Mouse (Mus musculus) macrophage (primary cell): ENCODE data around the gene Henmt1. TPM values are rescaled to one million over a fixed set of nuclear protein-coding genes. Genes with fewer than 3 reads are reported as not detected.

ENCODE experiments used
- H3K27ac ChIP-seq: fragments of 350-480 bp; formaldehyde crosslinking; 2 replicates; pipeline ENCODE4 v1.9.0; 2021
- H3K36me3 ChIP-seq: fragments of 350-480 bp; formaldehyde crosslinking; 2 replicates; pipeline ENCODE4 v1.9.0; 2021; ENCODE audit errors: inconsistent target
- H3K4me3 ChIP-seq: fragments of 350-480 bp; formaldehyde crosslinking; 2 replicates; pipeline ENCODE4 v1.9.0; 2021; ENCODE audit errors: inconsistent target
- H3K79me2 ChIP-seq: fragments of 350-480 bp; formaldehyde crosslinking; 2 replicates; pipeline ENCODE4 v1.9.0; 2021; ENCODE audit errors: inconsistent target
- WGBS: methylation state at CpG from one replicate; pipeline ENCODE4 v1.1.7; 2026; ENCODE audit warnings: inconsistent platforms; ENCODE audit not compliant: missing documents; 5-methylcytosine and 5-hydroxymethylcytosine counted together
- polyA plus RNA-seq: library from polyadenylated mRNA; stranded (reverse); fragments of 250-400 nt; gene quantifications from 3 replicates; pipeline ENCODE4 v1.2.4, GENCODE M21; 2018; ENCODE audit warnings: inconsistent platforms

Gene Henmt1
- polyA plus RNA-seq, 1 experiment from 2014 or later, result not detected

DNA sequence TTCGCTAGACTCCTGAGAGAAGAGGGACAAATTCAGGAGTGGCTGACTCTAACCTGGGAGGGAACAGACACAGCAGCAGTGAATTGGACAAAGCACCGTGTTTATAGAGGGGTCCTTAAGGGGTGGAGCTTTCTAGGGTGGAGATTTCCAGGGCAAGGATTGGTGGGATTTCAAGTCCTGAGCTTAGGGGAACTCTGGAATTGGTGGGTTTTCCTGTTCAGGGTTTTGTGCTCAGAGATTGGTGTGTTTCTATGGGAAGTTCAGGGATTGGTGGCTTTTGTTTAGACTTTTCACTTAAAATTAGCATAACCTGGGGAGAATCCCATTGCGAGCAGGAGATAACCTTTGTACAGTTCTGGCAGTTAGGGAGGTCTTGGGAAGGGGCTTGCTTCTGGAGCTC, 21.7 kb upstream of the Henmt1 start:
- Histone ChIP-seq H3K27ac (no peak overlapping the region), H3K79me2 (no peaks in the 10 kb centered on the region), H3K36me3 (no peaks in the 10 kb centered on the region), H3K4me3 (no peak overlapping the region)
- 94% methylated on average over 3 of the region's 3 CpGs for WGBS

DNA sequence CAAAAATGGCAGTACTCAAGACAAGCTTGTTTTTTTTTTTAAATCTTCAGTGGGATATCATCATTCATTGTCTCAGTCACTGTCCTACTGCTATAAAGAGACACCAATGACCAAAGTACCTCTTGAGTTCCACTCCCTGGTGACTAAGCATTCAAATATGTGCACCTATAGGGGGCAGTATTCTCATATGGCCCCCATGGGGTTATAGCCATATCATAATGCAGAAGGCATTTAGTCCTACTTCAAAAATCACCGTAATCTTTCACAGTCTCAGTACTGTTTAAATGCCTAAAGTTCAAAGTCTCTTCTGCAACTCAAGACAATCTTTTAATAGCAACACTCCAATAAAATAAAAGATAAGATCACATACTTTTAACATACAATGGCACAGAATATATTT, 20.8 kb upstream of the Henmt1 start:
- Histone ChIP-seq H3K4me3 (no peak overlapping the region), H3K27ac (no peak overlapping the region), H3K36me3 (no peaks in the 10 kb centered on the region), H3K79me2 (no peaks in the 10 kb centered on the region)
- WGBS, result 89% methylated on average over 1 of the region's 1 CpGs

DNA sequence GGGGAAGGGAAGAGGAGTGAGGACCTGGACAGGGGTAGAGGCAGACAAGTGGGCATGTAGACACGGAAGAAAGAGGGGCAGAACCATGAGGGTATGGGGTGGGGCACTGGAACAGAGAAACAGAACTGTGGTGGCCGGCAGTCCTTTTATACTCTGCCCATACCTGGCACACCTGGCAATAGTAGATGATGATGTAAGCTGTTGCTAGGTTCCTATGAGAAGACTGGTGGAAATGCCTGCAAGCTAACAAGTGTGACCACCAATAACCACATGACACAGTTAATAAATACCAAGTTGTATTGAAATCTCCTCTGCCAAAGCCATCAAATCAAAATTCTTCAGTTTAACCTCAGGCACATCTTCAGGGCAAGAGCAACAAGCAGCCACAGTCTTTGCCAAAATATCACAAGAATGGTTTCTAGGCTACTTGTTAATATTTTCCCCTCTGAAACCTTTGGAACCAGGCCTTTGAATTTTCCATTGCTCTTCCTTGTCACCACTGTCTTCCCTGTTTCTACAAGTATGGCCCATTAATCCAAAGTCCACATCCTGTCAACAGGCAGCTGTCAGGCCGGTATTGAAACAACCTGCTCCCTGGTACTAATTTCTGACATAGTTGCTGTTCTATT, 19.1 kb upstream of the Henmt1 start:
- 93% methylated on average over 3 of the region's 3 CpGs for WGBS
- H3K27ac ChIP-seq, result no peak overlapping the region
- no peaks in the 10 kb centered on the region for H3K79me2 ChIP-seq

DNA sequence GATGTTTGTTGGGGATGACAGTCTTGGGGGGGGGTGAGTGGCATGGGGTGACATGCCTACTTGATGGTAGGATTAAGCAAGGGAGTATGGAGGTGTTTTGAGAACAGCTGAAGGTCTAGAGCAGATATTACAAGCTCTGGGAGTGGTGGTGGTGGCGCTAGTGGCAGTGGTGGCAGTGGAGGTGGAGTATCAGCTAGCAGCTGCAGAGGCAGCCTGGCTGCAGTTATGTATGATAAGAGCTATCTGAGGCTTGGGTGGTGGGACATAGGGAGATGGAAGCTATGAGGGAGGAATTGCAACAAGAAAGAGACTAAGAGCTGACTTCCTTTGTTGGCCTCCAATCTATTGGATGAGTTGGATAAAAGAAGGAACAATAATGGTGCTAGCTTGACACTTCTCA, 17.9 kb upstream of the Henmt1 start:
- no peak overlapping the region for H3K4me3 ChIP-seq
- WGBS, result 90% methylated on average over 1 of the region's 1 CpGs
- H3K36me3 ChIP-seq, result no peaks in the 10 kb centered on the region
- H3K27ac ChIP-seq, result no peak overlapping the region
- no peaks in the 10 kb centered on the region for H3K79me2 ChIP-seq

More for the DNA sequence above, 19.1 kb upstream of the Henmt1 start:
- H3K4me3 ChIP-seq, result no peak overlapping the region
- no peaks in the 10 kb centered on the region for H3K36me3 ChIP-seq

DNA sequence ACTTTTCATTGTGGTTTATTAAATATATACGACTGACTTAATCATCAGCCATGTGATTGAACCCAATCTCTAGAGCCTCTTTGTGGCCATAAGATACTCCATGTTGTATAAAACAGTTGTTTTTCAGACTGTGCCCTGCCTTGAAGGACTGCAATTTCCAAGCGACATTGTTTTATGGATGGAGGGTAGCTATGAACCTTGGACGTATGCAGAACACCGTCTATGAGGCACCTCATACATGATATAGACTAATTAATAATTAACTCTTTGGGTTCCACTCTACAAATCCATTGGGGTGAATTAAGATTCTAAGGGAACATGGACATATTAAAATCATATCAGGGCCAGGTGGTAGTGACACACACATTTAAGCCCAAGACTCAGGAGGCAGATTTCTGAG, 14.0 kb upstream of the Henmt1 start:
- no peaks in the 10 kb centered on the region for H3K36me3 ChIP-seq
- WGBS, result 100% methylated on average over 4 of the region's 4 CpGs

DNA sequence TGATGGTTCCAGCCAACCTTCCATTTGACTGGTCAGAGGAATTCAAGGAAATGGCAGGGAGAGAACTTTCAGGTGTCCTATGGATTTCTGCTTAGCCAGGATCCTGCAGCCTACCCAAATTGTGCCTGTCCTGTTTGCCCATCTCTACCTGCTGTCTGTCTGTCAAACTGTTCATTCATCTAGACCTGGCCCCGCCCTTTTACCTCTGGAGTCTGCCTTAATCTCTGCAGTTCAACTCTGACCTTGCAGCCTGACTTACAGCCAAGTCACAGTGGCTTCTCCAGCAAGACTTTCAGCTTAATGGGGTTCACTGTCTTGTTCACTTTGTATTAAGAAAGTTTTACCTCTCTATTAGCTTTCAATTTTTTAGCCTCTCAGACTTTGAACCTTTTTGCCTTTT, 13.4 kb upstream of the Henmt1 start:
- Histone ChIP-seq H3K27ac (no peak overlapping the region), H3K79me2 (no peaks in the 10 kb centered on the region), H3K4me3 (no peak overlapping the region), H3K36me3 (no peaks in the 10 kb centered on the region)
- WGBS, result 75% methylated on average over 1 of the region's 1 CpGs

More for the DNA sequence above, 14.0 kb upstream of the Henmt1 start:
- H3K79me2 ChIP-seq, result no peaks in the 10 kb centered on the region
- H3K4me3 ChIP-seq, result no peak overlapping the region
- H3K27ac ChIP-seq, result no peak overlapping the region

DNA sequence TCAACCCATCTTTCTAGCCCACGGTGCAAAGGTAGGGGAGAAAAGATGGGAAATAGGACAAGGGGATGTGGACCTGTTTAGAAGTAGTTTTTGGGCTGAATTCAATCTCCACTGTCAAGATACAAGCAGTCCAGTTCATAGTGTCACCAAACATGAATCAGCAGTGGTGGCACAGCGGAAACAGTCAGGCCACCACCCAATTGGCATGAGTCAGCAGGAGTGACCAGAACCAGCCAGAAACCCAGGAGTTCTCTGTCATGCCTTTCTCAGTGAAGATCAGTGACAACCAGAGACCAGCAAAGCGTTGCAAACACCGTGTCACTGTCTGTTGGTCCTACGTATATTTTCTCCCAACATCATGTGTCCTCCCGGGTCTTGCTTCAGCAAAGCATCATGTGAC, 6.1 kb upstream of the Henmt1 start:
- 86% methylated on average over 6 of the region's 6 CpGs for WGBS
- H3K36me3 ChIP-seq, result no peaks in the 10 kb centered on the region
- no peak overlapping the region for H3K4me3 ChIP-seq
- H3K27ac ChIP-seq, result no peak overlapping the region
- H3K79me2 ChIP-seq, result no peaks in the 10 kb centered on the region

DNA sequence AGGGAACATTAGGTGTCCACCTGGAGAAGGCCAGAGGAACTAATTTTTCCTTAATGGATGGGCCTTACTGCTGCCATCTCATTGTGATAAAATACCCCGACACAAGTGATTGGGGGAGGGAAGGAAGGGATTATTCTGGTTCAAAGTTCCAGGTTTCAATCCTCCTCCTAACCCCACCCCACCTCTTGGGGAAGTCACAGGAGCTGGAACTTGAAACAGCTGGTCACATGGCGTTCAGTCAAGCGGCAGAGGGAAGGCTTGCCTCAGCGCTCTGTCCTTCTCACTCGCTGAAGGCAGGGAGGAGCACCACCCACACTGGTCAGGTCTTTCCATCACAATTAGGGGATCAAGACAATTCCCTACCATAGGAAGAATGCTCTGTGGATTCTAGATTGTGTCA, 982 bp upstream of the Henmt1 start:
- WGBS, result 97% methylated on average over 5 of the region's 5 CpGs
- no peak overlapping the region for H3K27ac ChIP-seq
- no peak overlapping the region for H3K4me3 ChIP-seq
- no peaks in the 10 kb centered on the region for H3K79me2 ChIP-seq
- H3K36me3 ChIP-seq, result no peaks in the 10 kb centered on the region

DNA sequence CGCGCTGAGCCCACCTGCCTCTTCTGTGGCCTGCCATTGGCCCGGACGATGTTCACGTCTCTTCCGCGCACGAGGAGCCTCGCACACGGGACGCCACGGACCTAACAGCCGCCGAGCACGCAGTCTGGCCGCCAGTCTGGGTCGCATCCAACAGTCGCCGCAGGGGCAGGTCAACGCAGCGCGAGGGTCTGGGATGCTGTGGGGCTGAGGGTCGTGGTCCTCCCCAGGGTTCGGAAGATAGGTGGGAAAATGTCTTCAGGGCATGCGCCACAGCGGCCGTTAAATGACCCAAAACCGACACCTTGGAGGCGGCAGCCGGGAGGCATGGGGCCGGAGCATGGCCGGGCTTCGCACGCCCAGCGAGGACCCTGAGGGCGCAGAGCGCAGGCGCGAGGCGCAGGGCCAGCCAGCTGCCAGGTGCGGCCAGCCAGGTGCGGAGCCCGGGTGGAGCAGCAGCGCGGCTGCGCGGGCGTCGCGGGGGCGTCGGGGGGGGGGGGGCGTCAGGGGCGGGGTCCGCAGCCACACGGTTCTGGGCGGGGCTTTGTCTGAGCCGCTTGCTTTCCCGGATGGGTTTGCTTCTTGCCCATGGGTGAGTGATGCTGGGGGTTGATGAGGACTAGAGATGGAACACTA, 444 bp downstream of the Henmt1 start, which contains the start of gene Gm9857:
Gene Gm9857, minus strand, starts transcription at position 445 of the 633 bp plus-strand sequence.
- H3K27ac ChIP-seq, result no peak within 1 kb of the TSS
- 84% methylated on average over 23 of the region's 59 CpGs for WGBS
- H3K4me3 ChIP-seq, result no peak within 1 kb of the TSS
- no peaks in the 10 kb centered on the region for H3K79me2 ChIP-seq
- H3K36me3 ChIP-seq, result no peaks in the 10 kb centered on the region

DNA sequence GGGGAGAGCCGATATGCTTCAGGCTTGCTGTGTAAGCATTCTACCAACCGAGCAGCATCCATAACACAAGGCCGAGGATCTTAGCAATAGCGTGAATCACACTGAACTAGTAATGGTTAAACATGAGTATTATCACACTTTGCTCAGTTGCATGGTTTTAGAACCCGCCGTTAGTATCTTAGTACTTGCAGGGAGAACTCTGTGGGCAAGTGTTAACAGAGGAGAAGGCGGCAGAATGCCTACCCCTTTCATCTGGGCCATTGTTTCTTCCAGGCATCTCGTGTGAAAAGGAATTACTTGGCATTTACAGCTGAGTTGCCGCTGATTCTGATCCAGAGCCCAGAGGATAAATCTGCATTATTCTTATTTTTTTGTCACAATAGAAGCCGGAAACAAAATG, 1.3 kb downstream of the Henmt1 start:
- Histone ChIP-seq H3K79me2 (no peaks in the 10 kb centered on the region), H3K27ac (no peak overlapping the region), H3K36me3 (no peaks in the 10 kb centered on the region), H3K4me3 (no peak overlapping the region)
- 97% methylated on average over 10 of the region's 10 CpGs for WGBS

DNA sequence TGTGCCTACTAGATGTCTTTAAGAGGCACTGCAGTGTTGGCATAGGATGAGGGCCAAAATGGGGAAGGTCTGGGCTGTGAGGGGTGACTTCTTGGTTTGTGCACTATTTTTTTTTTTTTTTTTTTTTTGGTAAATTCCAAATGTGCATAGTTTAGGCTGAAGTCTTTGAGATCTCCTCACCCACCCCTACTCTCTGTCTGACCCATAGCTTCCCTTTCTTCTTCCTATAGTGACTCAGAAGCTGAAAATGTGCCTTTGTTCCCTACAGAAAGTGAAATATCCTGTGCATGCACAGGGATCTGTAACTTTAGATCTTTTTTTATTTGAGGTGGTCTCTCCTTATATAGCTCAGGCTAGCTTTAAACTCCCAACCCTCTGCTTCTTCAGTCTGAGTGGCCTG, 18.3 kb downstream of the Henmt1 start:
- Histone ChIP-seq H3K4me3 (no peak overlapping the region), H3K36me3 (no peaks in the 10 kb centered on the region), H3K27ac (no peak overlapping the region), H3K79me2 (no peaks in the 10 kb centered on the region)

DNA sequence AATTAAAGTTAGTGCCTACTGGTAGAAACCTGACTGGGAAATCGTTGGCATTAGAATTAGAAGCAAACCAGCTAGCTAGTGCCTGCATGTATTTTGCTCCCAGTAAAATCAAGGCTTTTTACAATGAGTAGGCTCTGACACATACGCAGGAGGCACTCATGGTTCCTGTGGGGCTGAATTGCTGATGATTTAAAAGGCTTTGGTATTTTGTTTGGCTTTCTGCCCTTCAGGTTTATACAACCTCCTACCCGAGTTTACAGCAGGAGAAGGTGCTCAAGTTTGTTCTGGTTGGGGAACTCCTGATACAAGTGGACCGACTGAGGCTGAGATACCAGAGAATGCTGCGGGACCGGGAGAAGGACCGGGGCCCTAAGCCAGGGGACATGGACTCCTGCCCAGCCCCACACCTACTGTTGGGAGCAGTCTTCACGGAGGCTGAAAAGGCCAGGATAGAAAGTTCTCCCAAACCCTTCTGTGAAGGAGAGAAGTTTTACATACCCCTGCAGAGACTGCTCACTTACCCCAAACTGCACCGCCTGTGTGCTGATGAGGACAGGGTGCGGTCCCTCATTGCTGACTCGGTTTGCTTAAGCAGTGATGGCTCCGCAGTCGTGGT, 20.1 kb downstream of the Henmt1 start:
- Histone ChIP-seq H3K79me2 (no peaks in the 10 kb centered on the region), H3K27ac (no peak overlapping the region), H3K4me3 (no peak overlapping the region), H3K36me3 (no peaks in the 10 kb centered on the region)
- WGBS, result 86% methylated on average over 9 of the region's 13 CpGs

DNA sequence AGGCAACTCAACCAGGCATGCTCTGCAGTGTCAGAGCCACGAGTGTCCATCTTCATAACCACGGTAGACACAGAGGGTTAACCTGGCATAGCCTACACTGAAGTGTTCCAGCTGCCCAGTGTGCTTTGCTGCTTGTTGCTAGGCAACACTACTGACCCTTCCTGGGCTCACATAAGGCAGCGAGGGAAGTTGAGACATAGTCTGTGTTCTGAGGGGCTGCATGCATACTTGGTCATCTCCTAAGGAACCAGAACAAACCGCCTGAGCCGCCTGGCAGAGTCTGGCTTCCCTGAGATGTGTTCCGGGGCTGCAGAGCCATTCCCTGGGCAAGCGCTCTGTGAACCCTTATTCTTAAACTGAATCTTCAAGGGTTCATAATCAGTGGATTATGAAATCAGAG, 21.6 kb downstream of the Henmt1 start:
- H3K4me3 ChIP-seq, result no peak overlapping the region
- no peaks in the 10 kb centered on the region for H3K36me3 ChIP-seq
- 76% methylated on average over 7 of the region's 7 CpGs for WGBS
- H3K79me2 ChIP-seq, result no peaks in the 10 kb centered on the region
- no peak overlapping the region for H3K27ac ChIP-seq

DNA sequence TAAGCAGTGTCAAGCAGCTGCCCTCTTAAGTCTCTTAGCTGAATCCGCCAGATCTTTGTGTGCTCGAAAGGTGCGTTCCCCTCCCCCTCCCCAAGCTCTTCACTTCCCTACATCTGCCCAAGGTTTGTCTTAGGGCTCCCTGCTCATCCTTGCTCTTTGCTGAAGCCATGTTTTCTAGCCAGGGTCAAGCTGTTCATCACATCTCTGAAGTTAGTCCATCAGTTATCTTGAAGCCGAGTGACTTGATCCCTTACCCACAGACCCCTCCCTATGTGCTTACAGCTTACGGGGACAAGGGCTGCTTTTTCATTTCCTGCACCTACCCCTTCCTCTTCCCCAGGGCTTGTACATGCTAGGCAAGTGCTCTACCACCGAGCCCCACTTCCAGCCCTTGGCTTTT, 22.0 kb downstream of the Henmt1 start:
- Histone ChIP-seq H3K4me3 (no peak overlapping the region), H3K27ac (no peak overlapping the region), H3K79me2 (no peaks in the 10 kb centered on the region), H3K36me3 (no peaks in the 10 kb centered on the region)
- WGBS, result 46% methylated on average over 6 of the region's 6 CpGs

DNA sequence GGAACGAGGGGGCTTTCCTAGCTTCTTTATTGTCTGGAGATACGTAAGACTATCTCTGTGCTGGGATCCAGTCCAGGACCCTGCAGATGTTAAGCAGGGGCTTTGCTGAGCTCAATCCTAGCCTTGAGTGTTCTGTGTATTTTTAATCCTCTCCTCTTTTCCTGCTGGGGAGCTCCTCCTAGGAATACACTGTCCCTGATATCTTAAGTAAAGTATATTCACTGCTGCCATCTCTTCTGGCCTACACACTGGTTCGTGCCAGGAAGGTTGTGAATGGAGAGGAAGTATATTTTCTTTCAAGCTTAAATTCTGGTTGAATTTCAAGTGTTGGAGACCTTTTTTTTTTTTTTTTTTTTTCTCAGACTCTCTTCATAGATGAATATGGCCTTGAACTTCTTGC, 23.6 kb downstream of the Henmt1 start:
- 86% methylated on average over 3 of the region's 3 CpGs for WGBS
- no peaks in the 10 kb centered on the region for H3K36me3 ChIP-seq
- H3K4me3 ChIP-seq, result no peak overlapping the region
- H3K27ac ChIP-seq, result no peak overlapping the region
- H3K79me2 ChIP-seq, result no peaks in the 10 kb centered on the region
